ENCODE assay signal across 9 mouse cellular contexts in genomic region chr15:25995521-25995920, GRCm38 (mm10). TPM values are rescaled to one million over a fixed set of nuclear protein-coding genes. Genes with fewer than 3 reads are reported as not detected.
A peak's percentile ranks its signal among the peaks of the same experiment; 100 is the strongest.
DNase-seq lines count a peak whose midpoint lies in the region; ATAC-seq and TF ChIP-seq lines count a peak whose summit lies in the region.
"Had no signal": no experiment of that assay in that cellular context is flagged by ENCODE, and none has a peak within 500 bp of the region (broad histone marks: within the 10 kb centered on the region; RNA-seq: fewer than 3 reads in every experiment).

No protein-coding gene starts in this region.

- H3K79me2 ChIP-seq in MEL (ENCODE audit: control insufficient read depth, insufficient read depth, low read length, poor library complexity), result peaks cover 4% of the 10 kb centered on the region

- ATAC-seq in embryonic facial prominence, embryonic 14.5 days (ENCODE audit: low read depth), result peak; percentile 53; the same call in 1 of the 2 replicates
- 0 out of 2 replicates have a peak, but pooled peaks have one; percentile 71 for ATAC-seq in neural tube, embryonic 13.5 days (ENCODE audit: low read depth)

- H3K4me3 ChIP-seq in MEL (ENCODE audit: control insufficient read depth in 1 of 2, insufficient read depth in 1 of 2, low read depth in 2 of 2, low read length in 2 of 2), result no peak overlapping the region
- H3K4me3 ChIP-seq in embryonic facial prominence, embryonic 14.5 days (ENCODE audit: low read depth, low read length), result no peak overlapping the region
- no peak overlapping the region for H3K4me3 ChIP-seq in neural tube, embryonic 13.5 days

- H3K4me1 ChIP-seq in MEL (ENCODE audit: control insufficient read depth in 1 of 2, insufficient read depth in 2 of 2, low read length in 2 of 2), result no peaks in the 10 kb centered on the region
- no peaks in the 10 kb centered on the region for H3K4me1 ChIP-seq in embryonic facial prominence, embryonic 14.5 days (ENCODE audit: control insufficient read depth, insufficient read depth, low read length)
- H3K4me1 ChIP-seq in neural tube, embryonic 13.5 days (replicated peaks), result no peaks in the 10 kb centered on the region

- no peaks in the 10 kb centered on the region for H3K9me3 ChIP-seq in MEL (replicated peaks; ENCODE audit: insufficient read depth, low read length)
- H3K9me3 ChIP-seq in embryonic facial prominence, embryonic 14.5 days (ENCODE audit: control insufficient read depth, low read length), result no peaks in the 10 kb centered on the region
- no peaks in the 10 kb centered on the region for H3K9me3 ChIP-seq in neural tube, embryonic 13.5 days

- TF ChIP-seq EP300 in MEL (IDR thresholded peaks at IDR 0.05; ENCODE audit: low read depth in 1 of 2, low read length in 2 of 2), result no peak

- peak; percentile 16 for DNase-seq in kidney, postnatal 14 days
- DNase-seq in kidney, adult 18-20 months, result no peak
- DNase-seq in MEL (ENCODE audit: low read depth, low spot score), result peak; percentile 62
- DNase-seq in embryonic facial prominence, embryonic 14.5 days (ENCODE audit: low spot score), result peak; percentile 81
- no peak for DNase-seq in spleen, postnatal 14 days (ENCODE audit: low spot score in 2 of 2)
- no peak for DNase-seq in kidney, adult 8-10 months
- no peak for DNase-seq in gastrocnemius, adult 8-10 months (ENCODE audit: low spot score in 2 of 2)
- DNase-seq: kidney, postnatal 25 days had no signal

- peaks cover 5 to 37% of the 10 kb centered on the region in 2 experiments for H3K36me3 ChIP-seq in MEL (ENCODE audit: control insufficient read depth in 1 of 2, insufficient read depth in 2 of 2, low read length in 2 of 2)
- H3K36me3 ChIP-seq in embryonic facial prominence, embryonic 14.5 days (ENCODE audit: control insufficient read depth, insufficient read depth, low read length), result peaks cover 60% of the 10 kb centered on the region
- peaks cover 48% of the 10 kb centered on the region for H3K36me3 ChIP-seq in neural tube, embryonic 13.5 days

- TF ChIP-seq POLR2A in MEL (IDR thresholded peaks at IDR 0.05; ENCODE audit: control insufficient read depth in 1 of 2, insufficient read depth in 1 of 2, low read depth in 1 of 2, low read length in 2 of 2, poor library complexity in 1 of 2), result no peak

- peak in 2 of 3 experiments; percentile 49 to 81; a peak in 4 of 6 replicates for TF ChIP-seq CTCF in MEL (IDR thresholded peaks at IDR 0.05 in 2 of 3, conservative IDR thresholded peaks at IDR 0.05 in 1 of 3; ENCODE audit: control insufficient read depth in 1 of 3, insufficient read depth in 1 of 3, low read depth in 2 of 3, low read length in 3 of 3, poor library complexity in 1 of 3, severe bottlenecking in 1 of 3)

- H3K27ac ChIP-seq in MEL (ENCODE audit: control insufficient read depth, low read depth, low read length), result no peak overlapping the region
- no peak overlapping the region for H3K27ac ChIP-seq in embryonic facial prominence, embryonic 14.5 days (replicated peaks; ENCODE audit: low read depth, low read length)
- no peak overlapping the region for H3K27ac ChIP-seq in neural tube, embryonic 13.5 days (replicated peaks)

- 38% methylated on average over 2 of the region's 2 CpGs for WGBS in embryonic facial prominence, embryonic 14.5 days
- WGBS in neural tube, embryonic 13.5 days, result 44% methylated on average over 2 of the region's 2 CpGs

- H3K4me2 ChIP-seq in embryonic facial prominence, embryonic 14.5 days (ENCODE audit: low read depth, low read length), result no peak overlapping the region
- no peak overlapping the region for H3K4me2 ChIP-seq in neural tube, embryonic 13.5 days

- peak; percentile 73 for TF ChIP-seq RAD21 in MEL (IDR thresholded peaks at IDR 0.05; ENCODE audit: low read depth, low read length)

- no peaks in the 10 kb centered on the region for H3K27me3 ChIP-seq in MEL (ENCODE audit: control insufficient read depth in 1 of 2, insufficient read depth in 2 of 2, low read length in 2 of 2)
- H3K27me3 ChIP-seq in embryonic facial prominence, embryonic 14.5 days (replicated peaks; ENCODE audit: control insufficient read depth, insufficient read depth, low read length), result no peaks in the 10 kb centered on the region
- no peaks in the 10 kb centered on the region for H3K27me3 ChIP-seq in neural tube, embryonic 13.5 days

- H3K9ac ChIP-seq in MEL (ENCODE audit: control insufficient read depth, low read depth, low read length, poor library complexity, severe bottlenecking), result no peak overlapping the region
- H3K9ac ChIP-seq in embryonic facial prominence, embryonic 14.5 days (ENCODE audit: low read depth, low read length), result no peak overlapping the region
- H3K9ac ChIP-seq in neural tube, embryonic 13.5 days, result no peak overlapping the region

TF ChIP-seq in MEL, 35 proteins besides CTCF, POLR2A, EP300 and RAD21:
- TF ChIP-seq MEF2A (IDR thresholded peaks at IDR 0.05; ENCODE audit: extremely low read depth, insufficient replicate concordance, low read depth, low read length, poor library complexity, severe bottlenecking), result no peak
- TF ChIP-seq ZC3H11A (IDR thresholded peaks at IDR 0.05; ENCODE audit: low read depth, low read length), result peak; percentile 31; the same call in 1 of the 2 replicates
- TF ChIP-seq SMC3 (IDR thresholded peaks at IDR 0.05; ENCODE audit: low read depth, low read length), result peak; percentile 62

RNA-seq across cellular contexts. Expression of gene Zfp622, which starts 11.4 kb away (rescaled TPM):
- total RNA-seq in MEL (2012; rRNA removed), result 66.8 and 77.2 TPM in 2 replicates
- polyA plus RNA-seq in MEL (2012; ENCODE audit: insufficient read depth in 1 of 2, insufficient read length in 2 of 2, low read depth in 1 of 2, low replicate concordance in 2 of 2, missing spikeins in 1 of 2), result 100 to 1,000 TPM in 1 of 2 experiments, not detected in 1; 106 TPM
- 29.9 and 30.5 TPM in 2 replicates for polyA plus RNA-seq in embryonic facial prominence, embryonic 14.5 days (2014; fragmentation: Nextera tagmentation; extraction: Ambion mirVana)
- polyA plus RNA-seq in neural tube, embryonic 13.5 days (2015; fragmentation: Nextera tagmentation; extraction: Ambion mirVana), result 36.9 and 38.7 TPM in 2 replicates
- 10 to 100 TPM; 25.6 to 32.1 (median 27.9) TPM for total RNA-seq in gastrocnemius, adult 8-10 months (2022)

Comparison
In these comparisons a context has a peak if more than half of its experiments do, and no peak if none do; other contexts are left out.
1. DNase-seq: peak in kidney, postnatal 14 days (single experiment), MEL (single experiment) and embryonic facial prominence, embryonic 14.5 days (single experiment); none in kidney, adult 18-20 months (single experiment), spleen, postnatal 14 days (0 of 2), kidney, adult 8-10 months (0 of 2) and gastrocnemius, adult 8-10 months (0 of 2).